Mouse (Mus musculus) midbrain, embryonic 12.5 days (tissue): ENCODE results near the gene Gm20716. TPM values are rescaled to one million over a fixed set of nuclear protein-coding genes. Genes with fewer than 3 reads are reported as not detected.

Experiments
- ATAC-seq: fragments of 200-750 bp; cut with Nextera tagmentation; 2 replicates; pipeline ENCODE4 v1.8.0; 2017; ENCODE audit warnings: low read depth, moderate TSS enrichment, moderate library complexity; ENCODE audit not compliant: low FRiP score
- H3K27ac ChIP-seq: fragments of 300-500 bp; sonication (generic); replicated peaks from 2 replicates; pipeline ENCODE4 v1.5.1; 2016; ENCODE audit warnings: mild to moderate bottlenecking
- H3K27me3 ChIP-seq: fragments of 300-500 bp; sonication (generic); 2 replicates; pipeline ENCODE4 v1.6.1; 2016; ENCODE audit warnings: mild to moderate bottlenecking
- H3K36me3 ChIP-seq: fragments of 300-500 bp; sonication (generic); 2 replicates; pipeline ENCODE4 v1.6.1; 2016
- H3K4me1 ChIP-seq: fragments of 300-500 bp; sonication (generic); 2 replicates; pipeline ENCODE4 v1.6.1; 2016
- H3K4me2 ChIP-seq: fragments of 300-500 bp; sonication (generic); replicated peaks from 2 replicates; pipeline ENCODE4 v1.6.1; 2016; ENCODE audit warnings: mild to moderate bottlenecking, moderate library complexity
- H3K4me3 ChIP-seq: fragments of 300-500 bp; sonication (generic); 2 replicates; pipeline ENCODE4 v1.5.1; 2016; ENCODE audit warnings: mild to moderate bottlenecking
- H3K9ac ChIP-seq: fragments of 300-500 bp; sonication (generic); replicated peaks from 2 replicates; pipeline ENCODE4 v1.6.1; 2016; ENCODE audit warnings: mild to moderate bottlenecking, moderate library complexity
- H3K9me3 ChIP-seq: fragments of 300-500 bp; sonication (generic); 2 replicates; pipeline ENCODE4 v1.6.1; 2016; ENCODE audit warnings: mild to moderate bottlenecking
- WGBS: fragments of 180-500 bp; shearing (Covaris S2); methylation state at CpG from one replicate; pipeline ENCODE4 v1.1.7; 2016; 5-methylcytosine and 5-hydroxymethylcytosine counted together
- polyA plus RNA-seq: library from polyadenylated mRNA; unstranded; fragments of >200 nt; fragmentation: Nextera tagmentation; extraction: Ambion mirVana; gene quantifications from 2 replicates; pipeline ENCODE4 v1.2.1, GENCODE M21; 2016

Gm20716 gene
- 23.6 and 24.7 TPM in 2 replicates for polyA plus RNA-seq

DNA sequence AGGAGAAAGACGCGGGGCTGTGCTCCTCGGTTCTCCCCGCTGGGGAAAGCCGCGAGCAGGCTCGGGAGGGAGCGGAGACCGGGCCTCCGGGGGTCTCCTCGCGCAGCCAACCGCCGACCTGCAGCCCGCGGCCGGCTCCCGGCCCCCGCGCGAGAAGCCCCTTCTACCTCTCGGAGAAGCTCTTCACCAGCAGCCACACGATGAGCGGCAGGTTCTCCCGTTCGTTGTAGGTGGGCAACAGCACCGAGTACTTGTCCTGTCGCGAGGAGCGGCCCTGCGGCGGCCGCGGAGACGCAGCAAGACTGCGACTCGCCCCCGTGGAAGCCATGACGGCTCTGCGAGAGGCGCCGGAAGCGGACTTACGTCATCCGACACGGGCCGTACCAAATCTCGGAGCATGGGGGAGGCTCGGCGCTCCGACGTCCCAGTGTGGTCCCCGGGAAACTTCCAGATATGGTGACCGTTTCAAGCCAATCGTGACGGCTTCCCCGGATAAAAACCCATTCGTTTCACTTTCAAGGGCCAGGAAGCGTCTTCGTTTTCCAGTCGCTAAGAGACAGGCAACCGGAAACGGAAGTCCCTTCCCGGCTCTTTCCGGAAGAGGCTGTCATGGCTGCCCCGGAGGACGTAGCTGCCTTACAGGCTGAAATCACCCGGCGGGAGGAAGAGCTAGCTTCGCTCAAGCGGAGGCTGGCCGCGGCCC is at the start of gene Gm20716, which contains the start of the genes Dpm1 and Mocs3:
Gene Gm20716 (minus strand): TSS at position 339 of the 703 bp plus-strand sequence.
Gene Dpm1 (minus strand): TSS at position 566 of the 703 bp plus-strand sequence.
Gene Mocs3 (plus strand): TSS at position 597 of the 703 bp plus-strand sequence.
- WGBS = under 1% methylated on average over 73 of the region's 73 CpGs
- no peaks in the 10 kb centered on the region for H3K27me3 ChIP-seq
- peak within 1 kb of the TSS; percentile 91 for H3K27ac ChIP-seq
- peak within 1 kb of the TSS; percentile 100 for H3K4me3 ChIP-seq
- peaks cover 34% of the 10 kb centered on the region for H3K36me3 ChIP-seq
- H3K9me3 ChIP-seq = no peaks in the 10 kb centered on the region
- peaks cover 28% of the 10 kb centered on the region for H3K4me1 ChIP-seq
- peak within 1 kb of the TSS; percentile 100 for H3K4me2 ChIP-seq
- peak; percentile 89 for ATAC-seq
- H3K9ac ChIP-seq = peak within 1 kb of the TSS; percentile 97

DNA sequence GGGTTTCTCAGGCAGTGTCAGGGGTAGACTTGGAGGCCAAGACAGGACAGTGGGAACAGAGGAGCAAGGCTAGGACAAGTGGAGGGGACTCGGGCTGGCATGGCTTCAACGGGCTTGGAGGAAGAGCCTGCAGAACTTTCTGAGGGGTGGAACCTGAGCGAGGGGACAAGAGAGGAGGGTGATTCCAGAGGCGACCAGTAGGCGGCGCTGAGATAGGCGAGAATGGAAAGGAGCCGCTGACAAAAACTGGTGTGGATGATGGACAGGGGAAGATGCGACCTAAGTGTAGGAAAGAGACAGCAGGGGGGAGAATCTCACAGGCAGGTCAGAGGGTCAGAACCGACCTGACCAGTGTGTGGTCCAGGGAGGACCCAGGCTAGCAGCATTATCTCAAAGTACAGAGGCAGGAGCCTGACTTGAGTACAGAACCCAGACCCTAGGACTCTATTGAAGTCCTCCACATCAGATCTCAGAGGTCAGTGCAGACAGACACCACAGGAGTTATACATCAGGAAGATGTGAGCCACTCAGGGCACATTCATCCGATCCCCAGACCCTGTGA is 44.3 kb upstream of the Gm20716 start:
- Histone ChIP-seq H3K9ac (no peak overlapping the region), H3K4me3 (no peak overlapping the region), H3K27ac (no peak overlapping the region), H3K4me1 (0 out of 2 replicates have a peak, but pooled peaks cover 4% of the 10 kb centered on the region), H3K36me3 (no peaks in the 10 kb centered on the region), H3K9me3 (no peaks in the 10 kb centered on the region), H3K27me3 (peaks cover 49% of the 10 kb centered on the region), H3K4me2 (no peak overlapping the region)
- no peak for ATAC-seq
- WGBS = 13% methylated on average over 11 of the region's 11 CpGs

DNA sequence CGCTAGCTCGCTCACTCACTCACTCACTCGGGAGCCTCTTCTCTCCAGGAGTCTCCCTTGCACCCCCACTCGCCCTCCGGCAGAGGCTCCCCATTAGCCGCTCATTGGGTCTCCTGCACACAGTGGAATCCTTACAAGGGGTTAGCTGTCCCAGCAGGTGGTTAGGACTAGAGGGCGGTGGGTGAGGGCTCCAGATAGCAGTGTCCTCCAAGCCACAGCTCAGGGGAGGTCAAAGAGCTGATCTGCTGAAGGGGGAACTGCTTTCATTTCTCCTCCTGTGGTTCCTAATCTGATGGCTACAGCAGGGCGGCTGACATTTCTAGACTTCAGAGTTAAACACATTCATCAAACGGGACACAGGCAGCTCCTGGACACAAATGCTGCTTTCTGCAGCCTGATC is 43.2 kb upstream of the Gm20716 start:
- peaks cover 40% of the 10 kb centered on the region for H3K27me3 ChIP-seq
- 0 out of 2 replicates have a peak, but pooled peaks cover 4% of the 10 kb centered on the region for H3K4me1 ChIP-seq
- H3K36me3 ChIP-seq = no peaks in the 10 kb centered on the region
- no peak overlapping the region for H3K4me3 ChIP-seq
- WGBS = 49% methylated on average over 9 of the region's 9 CpGs
- no peaks in the 10 kb centered on the region for H3K9me3 ChIP-seq
- H3K9ac ChIP-seq = no peak overlapping the region
- H3K4me2 ChIP-seq = no peak overlapping the region
- no peak overlapping the region for H3K27ac ChIP-seq
- no peak for ATAC-seq

DNA sequence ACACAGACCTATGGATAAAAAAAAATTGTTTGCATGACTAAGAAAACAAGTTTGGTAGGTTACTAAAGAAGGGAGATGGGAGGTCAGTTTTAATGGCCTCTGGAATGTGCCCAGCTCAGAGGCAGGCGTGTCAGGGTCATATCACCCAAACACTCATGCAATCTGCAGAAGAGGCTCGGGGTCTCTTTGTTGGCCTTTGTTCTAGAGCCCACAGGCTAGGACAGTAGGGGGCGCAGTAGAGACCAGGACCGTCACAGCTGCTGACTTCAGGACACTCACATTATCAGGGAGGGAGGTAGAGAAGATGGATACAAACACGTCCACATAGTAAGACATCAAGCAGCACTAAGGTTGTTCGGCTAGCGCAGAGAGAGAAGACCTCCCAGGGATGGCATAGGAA is 37.9 kb upstream of the Gm20716 start:
- 48% methylated on average over 7 of the region's 7 CpGs for WGBS
- Histone ChIP-seq H3K4me3 (no peak overlapping the region), H3K27ac (no peak overlapping the region), H3K4me1 (no peaks in the 10 kb centered on the region), H3K9ac (no peak overlapping the region), H3K36me3 (no peaks in the 10 kb centered on the region), H3K27me3 (peaks cover 8% of the 10 kb centered on the region), H3K9me3 (no peaks in the 10 kb centered on the region), H3K4me2 (peak overlapping the region; percentile 19; the same call in 1 of the 2 replicates)
- no peak for ATAC-seq

DNA sequence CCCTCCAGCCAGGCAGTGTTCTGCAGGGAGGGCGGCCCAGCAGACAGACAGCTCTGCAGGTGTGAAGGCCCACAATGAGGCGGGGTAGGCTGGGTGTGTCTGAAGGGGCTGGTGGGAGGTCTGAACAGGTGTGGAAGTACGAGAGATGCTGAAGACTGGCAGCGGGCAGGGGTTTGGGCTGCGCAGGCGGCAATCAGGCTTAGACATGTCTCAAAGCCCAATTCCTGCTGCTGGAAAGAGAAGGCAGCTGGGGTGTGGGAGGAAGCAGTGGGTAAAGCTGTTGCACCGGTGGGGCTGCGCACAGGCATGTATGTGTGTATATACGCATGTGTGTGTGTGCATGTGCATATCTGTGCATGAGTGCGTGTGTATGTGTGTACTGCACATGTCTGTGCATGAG is 30.7 kb upstream of the Gm20716 start:
- no peak overlapping the region for H3K27ac ChIP-seq
- no peaks in the 10 kb centered on the region for H3K9me3 ChIP-seq
- H3K4me1 ChIP-seq = no peaks in the 10 kb centered on the region
- no peaks in the 10 kb centered on the region for H3K36me3 ChIP-seq
- ATAC-seq = no peak
- H3K27me3 ChIP-seq = no peaks in the 10 kb centered on the region
- H3K4me2 ChIP-seq = no peak overlapping the region
- WGBS = 93% methylated on average over 10 of the region's 10 CpGs
- H3K9ac ChIP-seq = no peak overlapping the region
- H3K4me3 ChIP-seq = no peak overlapping the region

DNA sequence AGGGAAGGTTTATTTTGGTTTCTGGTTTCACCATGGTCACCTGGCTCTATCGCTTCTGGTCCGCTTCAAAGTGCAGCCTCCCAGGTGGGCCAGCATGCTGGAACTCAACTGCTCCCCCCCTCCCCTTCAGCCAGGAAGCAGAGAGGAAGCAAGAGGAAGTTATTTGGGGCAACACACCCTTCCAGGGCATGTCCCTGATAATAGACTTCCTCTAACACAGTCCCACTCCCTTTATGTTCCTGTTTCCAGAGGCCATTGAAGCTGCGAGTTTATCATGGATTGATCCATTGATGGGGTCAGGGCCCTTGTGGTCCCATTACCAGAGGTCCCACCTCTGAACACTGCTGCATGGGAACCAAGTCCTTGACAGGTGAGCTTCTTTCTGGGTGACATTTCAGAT is 30.0 kb upstream of the Gm20716 start:
- H3K4me3 ChIP-seq = no peak overlapping the region
- H3K4me1 ChIP-seq = no peaks in the 10 kb centered on the region
- no peak for ATAC-seq
- H3K27me3 ChIP-seq = no peaks in the 10 kb centered on the region
- WGBS = 86% methylated on average over 3 of the region's 3 CpGs
- no peaks in the 10 kb centered on the region for H3K9me3 ChIP-seq
- H3K9ac ChIP-seq = no peak overlapping the region
- H3K27ac ChIP-seq = no peak overlapping the region
- no peak overlapping the region for H3K4me2 ChIP-seq
- no peaks in the 10 kb centered on the region for H3K36me3 ChIP-seq

DNA sequence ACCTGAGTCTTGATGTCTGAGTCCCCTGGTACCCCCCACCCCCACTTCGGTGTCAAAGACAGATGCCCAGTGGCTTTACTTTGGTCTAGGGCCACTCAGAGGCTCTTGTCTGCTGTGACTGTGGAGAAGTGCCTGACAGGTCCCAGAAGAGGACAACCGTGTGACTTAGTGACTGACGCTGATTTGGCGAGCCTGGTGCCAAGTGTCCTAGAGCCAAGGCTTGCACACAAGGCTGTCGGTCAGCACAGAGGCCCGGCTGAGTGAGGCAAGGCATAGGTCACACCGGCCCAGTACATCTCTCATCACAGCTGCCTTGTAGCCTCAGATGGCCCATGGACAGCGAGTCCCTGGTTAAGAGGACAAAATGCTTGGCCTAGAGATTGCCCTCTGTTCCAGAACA is 28.9 kb upstream of the Gm20716 start:
- Histone ChIP-seq H3K27ac (no peak overlapping the region), H3K4me2 (no peak overlapping the region), H3K9me3 (no peaks in the 10 kb centered on the region), H3K9ac (no peak overlapping the region), H3K4me1 (no peaks in the 10 kb centered on the region), H3K36me3 (no peaks in the 10 kb centered on the region), H3K4me3 (no peak overlapping the region), H3K27me3 (0 out of 2 replicates have a peak, but pooled peaks cover under 1% of the 10 kb centered on the region)
- no peak for ATAC-seq
- 87% methylated on average over 8 of the region's 8 CpGs for WGBS

DNA sequence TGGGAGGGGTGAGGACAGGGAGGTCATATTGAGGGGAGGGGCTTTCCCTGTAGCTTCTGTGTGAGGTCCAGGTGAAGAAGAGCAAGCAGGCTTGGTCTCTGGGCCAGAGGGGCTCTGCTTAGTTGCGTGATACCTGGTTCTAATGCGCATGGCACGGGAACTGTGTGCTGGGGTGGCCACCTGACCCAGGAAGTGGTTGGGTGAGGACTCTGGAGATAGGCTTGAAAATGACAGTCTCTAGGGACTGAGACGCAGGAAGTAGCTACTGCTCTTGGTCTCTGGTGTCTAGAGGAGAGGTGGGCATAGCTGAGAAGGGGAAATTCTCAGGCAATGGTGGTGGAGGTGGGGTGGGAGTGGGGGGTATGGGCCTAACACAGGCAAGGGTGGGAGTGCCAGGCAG is 27.0 kb upstream of the Gm20716 start:
- H3K27ac ChIP-seq = no peak overlapping the region
- no peak overlapping the region for H3K4me3 ChIP-seq
- WGBS = 94% methylated on average over 4 of the region's 4 CpGs
- H3K4me2 ChIP-seq = no peak overlapping the region
- no peak for ATAC-seq
- no peaks in the 10 kb centered on the region for H3K36me3 ChIP-seq
- no peak overlapping the region for H3K9ac ChIP-seq
- H3K27me3 ChIP-seq = peaks cover 4% of the 10 kb centered on the region; the same call in 1 of the 2 replicates
- H3K9me3 ChIP-seq = no peaks in the 10 kb centered on the region
- H3K4me1 ChIP-seq = no peaks in the 10 kb centered on the region

DNA sequence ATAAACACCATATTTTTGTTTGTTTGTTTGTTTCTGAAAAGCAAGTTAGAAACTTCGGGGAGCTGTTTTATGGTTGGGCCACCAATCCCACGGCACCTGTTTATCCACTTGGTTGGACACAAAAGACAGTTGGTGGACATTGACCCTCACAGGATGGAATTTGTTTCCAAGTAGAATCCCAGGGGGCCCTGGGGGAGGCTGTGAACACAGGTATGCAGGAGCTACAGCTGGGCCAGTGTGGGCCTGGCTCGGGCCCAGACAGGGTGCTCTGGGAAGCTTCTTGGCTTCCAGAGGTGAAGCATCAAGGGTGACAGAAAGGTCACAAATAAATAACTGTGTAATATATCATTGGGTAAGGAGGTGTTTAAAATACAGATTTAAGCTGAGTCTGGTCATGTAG is 26.3 kb upstream of the Gm20716 start:
- no peak overlapping the region for H3K4me3 ChIP-seq
- WGBS = 89% methylated on average over 3 of the region's 3 CpGs
- H3K36me3 ChIP-seq = no peaks in the 10 kb centered on the region
- peaks cover 11% of the 10 kb centered on the region; the same call in 1 of the 2 replicates for H3K27me3 ChIP-seq
- H3K9me3 ChIP-seq = no peaks in the 10 kb centered on the region
- no peak overlapping the region for H3K4me2 ChIP-seq
- no peak overlapping the region for H3K9ac ChIP-seq
- no peak for ATAC-seq
- H3K27ac ChIP-seq = no peak overlapping the region
- no peaks in the 10 kb centered on the region for H3K4me1 ChIP-seq

DNA sequence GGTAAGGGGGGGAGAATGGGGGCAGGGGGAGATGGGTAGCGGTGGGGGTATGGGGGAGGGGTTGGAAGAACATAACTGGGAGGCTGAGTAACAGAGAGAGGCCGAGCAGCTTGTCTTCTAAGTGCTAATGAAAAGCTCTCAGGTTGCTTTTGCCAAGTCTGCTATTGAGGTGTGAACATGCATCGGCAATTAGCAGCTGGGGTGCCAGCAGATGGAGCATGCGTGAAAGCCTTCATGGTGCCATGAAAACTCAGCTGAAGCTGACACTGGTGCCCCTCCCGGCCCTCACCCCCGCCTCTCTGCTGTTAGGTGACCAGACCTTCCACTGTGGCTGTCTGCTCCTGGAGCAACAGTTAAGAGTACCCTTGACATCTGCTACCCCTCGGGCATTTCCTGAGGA is 23.7 kb upstream of the Gm20716 start:
- Histone ChIP-seq H3K4me3 (no peak overlapping the region), H3K27ac (no peak overlapping the region), H3K9me3 (no peaks in the 10 kb centered on the region), H3K4me2 (no peak overlapping the region), H3K9ac (no peak overlapping the region), H3K27me3 (peaks cover 16% of the 10 kb centered on the region; the same call in 1 of the 2 replicates), H3K36me3 (no peaks in the 10 kb centered on the region), H3K4me1 (no peaks in the 10 kb centered on the region)
- 79% methylated on average over 7 of the region's 7 CpGs for WGBS
- no peak for ATAC-seq

DNA sequence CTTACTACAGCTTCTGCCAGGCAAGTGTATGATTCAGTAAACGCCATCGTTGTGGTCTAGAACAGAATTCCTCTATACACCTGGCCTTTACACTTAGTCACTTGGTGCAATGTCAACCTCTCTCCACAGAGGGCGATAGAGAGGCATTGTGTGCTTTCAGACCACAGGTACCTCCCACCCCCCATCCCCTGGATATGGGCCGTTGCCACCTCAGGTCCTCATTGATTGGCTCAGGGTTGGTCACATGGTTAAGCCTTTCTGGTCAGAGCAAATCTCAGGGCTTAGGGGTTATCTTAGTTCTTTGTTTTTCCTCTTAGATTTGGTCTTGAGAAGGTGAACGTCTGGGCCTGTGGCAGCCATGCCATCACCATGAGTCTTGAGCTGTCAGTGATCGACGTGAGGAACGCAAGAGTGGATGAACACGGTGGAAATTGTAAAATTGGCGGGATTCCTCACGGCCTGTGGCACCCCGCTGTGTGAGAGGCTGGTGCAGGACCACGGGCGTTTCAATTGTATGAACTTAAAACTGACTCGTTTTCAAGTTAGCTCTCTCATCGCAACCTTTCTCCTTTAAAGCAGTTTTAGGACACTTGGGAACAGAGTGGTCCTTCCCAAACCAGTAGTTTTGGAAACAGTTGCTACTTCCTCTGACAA is 22.6 kb upstream of the Gm20716 start:
- Histone ChIP-seq H3K36me3 (no peaks in the 10 kb centered on the region), H3K9ac (no peak overlapping the region), H3K4me1 (no peaks in the 10 kb centered on the region), H3K4me2 (peak overlapping the region; percentile 34), H3K9me3 (no peaks in the 10 kb centered on the region), H3K27me3 (peaks cover 16% of the 10 kb centered on the region; the same call in 1 of the 2 replicates), H3K27ac (no peak overlapping the region), H3K4me3 (no peak overlapping the region)
- no peak for ATAC-seq
- WGBS = 18% methylated on average over 16 of the region's 16 CpGs

DNA sequence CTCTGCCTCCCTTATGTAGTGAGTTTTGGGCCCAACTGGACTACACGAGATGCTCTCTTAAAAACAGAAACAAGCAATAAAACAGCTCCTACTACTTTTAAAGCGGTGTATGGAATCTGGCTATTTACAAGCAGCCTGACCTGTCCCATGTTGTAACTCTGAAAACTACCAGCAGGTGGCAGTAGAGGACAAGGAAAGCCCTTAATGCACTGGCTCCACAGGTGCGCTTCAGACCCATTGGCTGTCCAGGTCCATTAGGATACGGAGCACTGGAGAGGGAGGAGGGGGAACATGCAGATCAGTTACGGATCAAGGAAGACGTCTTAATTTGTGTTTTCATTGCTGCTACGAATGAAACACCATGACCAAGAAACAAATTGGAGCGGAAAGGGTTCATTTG is 20.1 kb upstream of the Gm20716 start:
- 14% methylated on average over 8 of the region's 8 CpGs for WGBS

More for the DNA sequence above, 20.1 kb upstream of the Gm20716 start:
- ATAC-seq = peak; percentile 62; the same call in 1 of the 2 replicates
- Histone ChIP-seq H3K27ac (no peak overlapping the region), H3K9me3 (no peaks in the 10 kb centered on the region), H3K4me1 (no peaks in the 10 kb centered on the region), H3K27me3 (peaks cover 16% of the 10 kb centered on the region; the same call in 1 of the 2 replicates), H3K36me3 (no peaks in the 10 kb centered on the region), H3K9ac (no peak overlapping the region), H3K4me3 (no peak overlapping the region), H3K4me2 (no peak overlapping the region)
